Mouse (Mus musculus) bone marrow macrophage, adult 2 months (primary cell): ENCODE measurements around the gene Ptprm. TPM values are rescaled to one million over a fixed set of nuclear protein-coding genes. Genes with fewer than 3 reads are reported as not detected.

Experiments used
- H3K27ac ChIP-seq: 2 replicates; pipeline ENCODE4 v1.5.1; 2012; ENCODE audit warnings: low read depth, low read length; ENCODE audit not compliant: insufficient read depth
- H3K4me1 ChIP-seq: 2 replicates; pipeline ENCODE4 v1.6.1; 2012; ENCODE audit warnings: low read length; ENCODE audit not compliant: control insufficient read depth, insufficient read depth
- H3K4me3 ChIP-seq: 2 replicates; pipeline ENCODE4 v1.5.1; 2012; ENCODE audit warnings: mild to moderate bottlenecking, low read length, moderate library complexity; ENCODE audit not compliant: insufficient read depth
- CTCF ChIP-seq: IDR thresholded peaks from 2 replicates; pipeline ENCODE4 v1.5.1; 2012; ENCODE audit warnings: low read depth, mild to moderate bottlenecking, low read length, moderate library complexity
- POLR2A ChIP-seq: IDR thresholded peaks from 2 replicates; pipeline ENCODE4 v1.6.1; 2012; ENCODE audit warnings: mild to moderate bottlenecking, low read depth, low read length, borderline replicate concordance
- polyA plus RNA-seq: library from polyadenylated mRNA; stranded (reverse); fragments of >200 nt; gene quantifications from 2 replicates; pipeline ENCODE4 v1.2.4, GENCODE M21; 2012; ENCODE audit not compliant: missing spikeins, insufficient read depth, insufficient read length

The Ptprm gene
- polyA plus RNA-seq, 1 experiment: 0.34 TPM

DNA sequence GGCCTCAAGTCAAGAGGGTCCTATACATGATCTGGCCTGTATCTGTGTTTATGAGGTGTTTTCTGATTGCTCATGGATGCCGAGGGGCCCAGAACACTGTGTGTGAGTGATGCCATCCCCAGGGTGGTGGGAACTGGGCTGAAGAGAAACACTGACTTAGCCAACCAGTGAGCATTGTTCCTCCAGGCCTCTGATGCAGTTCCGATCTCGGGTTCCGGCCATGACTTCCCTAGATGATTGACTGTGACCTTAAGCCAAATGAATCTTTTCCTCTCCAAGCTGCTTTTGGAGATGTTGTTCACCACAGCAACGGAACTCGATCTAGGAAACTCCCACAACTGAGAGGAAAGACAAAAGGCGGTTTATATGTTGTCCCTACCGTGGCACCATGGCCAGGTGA is 9.1 kb downstream of the Ptprm start:
- Histone ChIP-seq H3K4me1 (no peaks in the 10 kb centered on the region), H3K27ac (no peak overlapping the region)

DNA sequence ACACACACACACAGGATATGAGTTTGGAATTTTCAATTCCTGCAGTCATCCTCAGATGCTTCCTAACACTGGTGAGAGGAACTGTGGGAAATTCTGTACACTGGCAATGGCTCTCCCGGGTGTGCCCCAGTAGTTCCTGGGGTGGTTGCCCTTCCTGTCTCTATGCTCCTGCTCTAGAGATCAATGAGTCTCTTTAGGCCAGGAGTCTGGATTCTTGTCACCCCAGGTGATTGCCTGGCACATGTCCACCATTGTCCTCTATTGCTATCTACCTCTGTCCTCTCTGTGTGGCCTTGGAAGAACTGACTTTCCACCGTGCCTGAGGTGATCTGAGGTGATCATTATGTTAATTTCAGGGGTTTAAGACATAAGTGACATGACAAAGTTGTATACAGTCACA is 10.8 kb downstream of the Ptprm start:
- TF ChIP-seq CTCF (no peak), POLR2A (no peak)
- H3K27ac ChIP-seq: no peak overlapping the region

More for the DNA sequence above, 9.1 kb downstream of the Ptprm start:
- TF ChIP-seq POLR2A (no peak), CTCF (no peak)
- no peak overlapping the region for H3K4me3 ChIP-seq

DNA sequence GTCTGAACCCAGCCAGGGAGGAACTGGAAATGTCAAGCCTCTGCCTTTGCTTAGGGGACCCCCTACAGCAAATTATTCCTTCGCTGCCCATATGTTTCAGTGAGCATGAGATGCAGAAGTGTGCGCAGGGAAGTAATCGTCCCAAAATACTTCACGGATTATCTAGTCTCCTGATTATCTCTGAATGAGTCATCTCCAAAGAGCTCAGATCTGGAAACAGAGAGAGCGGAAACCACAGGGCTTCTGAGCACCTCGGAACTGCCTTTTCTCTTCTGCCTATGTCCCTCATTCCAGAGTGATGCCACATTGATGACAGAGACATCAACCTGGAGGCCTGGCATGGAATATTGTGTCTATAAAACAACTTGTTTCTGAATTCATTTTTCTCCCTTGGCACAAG is 11.3 kb downstream of the Ptprm start:
- no peak for TF ChIP-seq CTCF
- TF ChIP-seq POLR2A: no peak
- Histone ChIP-seq H3K4me3 (no peak overlapping the region), H3K27ac (no peak overlapping the region), H3K4me1 (no peaks in the 10 kb centered on the region)

More for the DNA sequence above, 10.8 kb downstream of the Ptprm start:
- no peaks in the 10 kb centered on the region for H3K4me1 ChIP-seq
- H3K4me3 ChIP-seq: no peak overlapping the region

DNA sequence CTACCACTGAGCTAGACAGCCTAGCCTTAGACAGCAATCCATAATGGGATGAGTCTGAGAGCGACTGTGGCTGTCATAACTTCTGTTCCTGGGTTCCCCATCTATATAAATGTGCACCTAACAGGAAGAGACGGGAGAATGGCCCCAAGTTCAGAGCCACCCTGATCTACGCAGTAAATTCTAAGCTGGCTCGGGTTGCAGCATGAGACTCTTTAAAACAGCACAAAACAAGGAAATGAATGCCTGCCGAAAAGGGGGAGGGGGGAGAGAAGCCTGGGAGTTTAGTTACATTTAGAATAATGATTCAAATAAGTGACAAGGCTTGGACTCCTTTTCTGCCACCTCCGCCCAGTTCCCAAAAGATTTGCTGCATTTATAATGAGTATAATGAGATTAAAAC is 13.9 kb downstream of the Ptprm start:
- Histone ChIP-seq H3K27ac (no peak overlapping the region), H3K4me3 (no peak overlapping the region), H3K4me1 (no peaks in the 10 kb centered on the region)
- no peak for TF ChIP-seq POLR2A

DNA sequence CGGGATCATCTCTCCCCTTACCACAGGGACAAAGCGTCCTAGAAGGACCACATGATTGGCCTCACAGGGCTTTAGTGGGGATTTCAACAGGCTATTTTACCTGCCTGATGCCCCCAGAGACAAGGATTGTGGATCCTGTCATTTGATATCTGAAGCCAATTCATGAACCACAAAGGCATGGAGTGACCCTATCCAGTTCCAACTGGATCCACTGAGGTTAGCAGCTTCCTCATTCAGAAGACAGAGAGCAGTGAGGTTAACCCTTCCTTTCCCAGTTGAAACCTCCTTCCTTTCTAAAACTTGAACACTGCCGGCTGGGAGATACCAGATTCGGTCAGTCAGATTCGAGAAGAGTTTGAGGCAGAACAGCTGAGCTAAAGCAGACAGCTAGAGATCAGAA is 14.7 kb downstream of the Ptprm start:
- H3K4me3 ChIP-seq: no peak overlapping the region
- H3K27ac ChIP-seq: no peak overlapping the region
- no peak for TF ChIP-seq CTCF
- TF ChIP-seq POLR2A: no peak
- no peaks in the 10 kb centered on the region for H3K4me1 ChIP-seq

DNA sequence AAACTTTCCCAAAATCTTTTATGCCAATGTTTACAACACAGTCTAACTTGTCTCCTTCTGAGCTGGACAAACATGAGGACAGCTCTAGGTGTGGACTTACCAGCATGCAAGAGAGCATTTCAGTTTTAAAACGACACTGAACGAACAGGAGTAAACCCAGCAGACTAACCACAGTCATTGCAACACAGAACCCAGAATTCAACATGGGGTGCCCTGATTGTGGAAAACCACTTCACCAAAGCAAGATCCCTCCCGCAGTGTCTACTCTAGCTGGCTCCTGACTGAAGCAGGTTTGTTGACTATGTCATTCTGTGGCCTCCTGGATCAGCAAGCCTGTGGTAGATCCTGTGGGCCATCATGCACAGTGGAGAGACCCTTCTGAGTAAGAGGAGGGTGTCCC is 19.9 kb downstream of the Ptprm start:
- no peak overlapping the region for H3K4me3 ChIP-seq
- no peaks in the 10 kb centered on the region for H3K4me1 ChIP-seq
- TF ChIP-seq POLR2A: no peak
- no peak for TF ChIP-seq CTCF
- H3K27ac ChIP-seq: no peak overlapping the region

DNA sequence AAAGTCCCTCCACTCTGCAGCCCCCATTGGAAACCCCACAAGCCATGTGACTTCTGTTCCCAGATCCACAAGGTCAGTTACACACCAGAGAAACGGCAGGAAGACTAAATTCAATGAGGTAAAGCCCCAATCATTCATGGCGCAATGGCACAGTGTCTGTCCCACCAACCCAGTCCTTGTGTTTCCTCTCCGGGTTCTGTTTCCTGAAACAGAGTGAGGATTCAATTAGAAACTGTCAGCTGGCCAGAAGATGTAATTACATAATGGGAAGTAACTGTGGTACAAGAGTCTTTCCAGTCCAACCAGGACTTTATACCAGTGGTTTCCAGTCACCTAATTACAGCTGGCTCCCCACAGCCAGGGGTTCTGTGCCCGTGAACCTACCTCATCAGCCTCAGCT is 24.8 kb downstream of the Ptprm start:
- no peaks in the 10 kb centered on the region for H3K4me1 ChIP-seq
- no peak overlapping the region for H3K27ac ChIP-seq
- TF ChIP-seq POLR2A: no peak
- no peak for TF ChIP-seq CTCF
- no peak overlapping the region for H3K4me3 ChIP-seq

DNA sequence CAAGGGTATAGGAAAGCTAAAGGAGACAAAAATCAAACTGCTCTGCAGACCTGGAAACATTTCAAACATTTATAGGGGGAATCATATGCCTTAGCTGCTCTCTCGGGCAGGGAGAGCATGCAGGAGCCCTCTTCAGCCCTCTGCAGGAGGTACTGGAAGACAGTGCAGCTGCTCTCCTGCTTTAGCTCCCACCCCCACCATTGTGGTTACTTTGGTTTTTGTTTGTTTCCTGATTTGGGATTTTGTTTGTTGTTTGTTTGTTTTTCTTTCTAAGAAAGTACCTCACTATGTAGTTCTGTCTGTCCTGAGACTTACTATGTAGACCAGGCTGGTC is 29.8 kb downstream of the Ptprm start:
- TF ChIP-seq CTCF (no peak), POLR2A (no peak)
- H3K4me1 ChIP-seq: no peaks in the 10 kb centered on the region
- no peak overlapping the region for H3K27ac ChIP-seq
- no peak overlapping the region for H3K4me3 ChIP-seq

DNA sequence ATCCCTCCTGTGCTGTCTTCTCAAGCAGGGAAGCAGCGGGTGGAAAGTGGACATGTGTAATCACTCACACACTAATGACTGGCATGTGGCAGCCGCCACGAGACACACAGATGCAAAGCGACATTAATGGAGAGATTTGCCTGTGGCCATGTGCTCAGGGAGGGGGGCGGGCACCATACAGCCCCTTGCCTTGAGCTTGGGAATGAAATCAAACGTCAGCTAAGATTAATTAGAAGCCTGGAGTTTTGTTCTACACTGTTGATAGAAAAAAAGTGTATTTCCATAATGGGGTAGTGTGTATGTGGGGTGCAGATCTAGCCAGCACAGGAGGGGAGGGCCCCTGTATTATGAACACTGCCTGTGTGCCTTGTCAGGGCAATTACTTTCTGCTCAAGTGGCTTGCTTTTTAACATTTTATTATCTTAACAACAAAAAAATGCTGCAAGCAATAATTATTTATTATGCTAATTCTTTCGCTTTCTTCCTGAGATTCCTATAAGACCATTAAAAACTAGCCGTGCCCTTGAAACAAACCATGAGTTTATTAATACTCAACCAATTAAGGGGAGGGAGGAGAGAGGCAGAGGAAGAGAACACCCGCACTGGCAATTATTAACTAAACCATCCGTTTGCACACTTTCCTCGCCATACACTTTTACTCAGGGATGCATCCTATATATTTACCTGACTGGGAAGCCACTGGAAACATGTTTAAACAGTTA is 30.3 kb downstream of the Ptprm start:
- no peaks in the 10 kb centered on the region for H3K4me1 ChIP-seq
- no peak overlapping the region for H3K27ac ChIP-seq
- TF ChIP-seq POLR2A (no peak), CTCF (no peak)
- no peak overlapping the region for H3K4me3 ChIP-seq

DNA sequence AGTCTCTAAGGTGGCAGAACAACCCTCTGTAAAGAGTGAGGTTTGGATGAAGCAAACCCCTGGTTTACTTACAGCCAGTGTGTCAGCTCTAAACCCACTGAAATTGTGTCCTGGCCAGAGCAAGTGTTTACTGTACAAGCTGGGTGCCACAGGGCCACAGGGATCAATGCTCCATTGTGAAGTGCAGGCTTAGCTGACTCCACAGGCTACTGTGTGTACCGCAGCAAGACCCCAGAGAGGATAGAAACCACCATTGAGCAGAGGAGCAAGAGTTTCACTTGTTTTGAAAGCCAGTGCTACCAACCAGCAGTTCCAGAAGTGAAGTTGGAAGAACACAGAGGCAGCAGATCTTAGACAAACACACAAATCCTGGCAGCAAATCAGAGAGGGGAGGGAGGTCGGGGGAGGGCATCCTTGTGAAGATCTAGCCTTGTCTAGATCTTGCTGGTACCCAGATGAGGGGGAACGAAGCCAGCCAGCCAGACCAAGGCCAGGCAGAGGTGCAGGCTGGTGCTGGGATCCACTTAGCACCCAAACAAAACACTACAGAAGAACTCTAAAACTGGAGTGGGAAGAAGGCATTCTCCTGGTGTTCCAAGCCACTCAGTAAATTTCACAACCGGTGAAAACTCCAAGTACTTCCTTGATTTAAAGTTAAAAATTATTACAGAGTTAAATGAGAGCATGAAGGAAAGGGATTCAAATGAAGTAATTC is 39.6 kb downstream of the Ptprm start:
- no peak overlapping the region for H3K4me3 ChIP-seq
- no peaks in the 10 kb centered on the region for H3K4me1 ChIP-seq
- TF ChIP-seq CTCF: no peak
- no peak for TF ChIP-seq POLR2A
- no peak overlapping the region for H3K27ac ChIP-seq
